Mouse (Mus musculus): ENCODE data around the gene Gm21915.

Gene Gm21915

DNA sequence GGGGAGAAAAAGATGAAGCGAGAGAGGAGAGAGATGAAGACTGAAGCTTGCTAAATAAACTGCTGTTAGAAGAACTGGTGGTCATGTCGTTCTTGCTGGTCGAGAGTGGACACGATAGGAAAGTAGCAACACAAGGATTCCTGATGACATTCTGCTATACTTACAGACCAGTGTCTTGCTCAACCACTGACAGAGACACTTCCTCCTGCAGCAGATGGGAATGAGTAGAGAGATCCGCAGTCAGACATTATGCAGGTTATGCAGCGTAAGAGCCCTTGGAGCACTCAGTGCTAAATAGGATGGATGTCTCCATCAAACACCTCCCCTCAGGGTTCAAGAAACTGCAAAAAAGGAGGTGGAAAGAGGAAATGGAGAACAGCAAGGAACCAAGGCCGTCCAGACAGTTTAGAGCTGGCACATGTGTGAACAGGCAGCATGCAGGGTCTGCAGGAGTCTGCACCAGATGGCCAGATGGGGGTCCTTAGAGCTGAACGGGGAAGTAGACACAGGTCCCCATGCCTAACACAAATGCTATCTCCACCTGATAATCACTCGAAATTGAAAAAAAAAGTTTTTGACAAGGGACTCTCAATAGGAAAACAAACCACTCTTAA, 4.1 kb upstream of the Gm21915 start:
- no peak for DNase-seq (ENCODE audit: low read depth, low spot score)

DNA sequence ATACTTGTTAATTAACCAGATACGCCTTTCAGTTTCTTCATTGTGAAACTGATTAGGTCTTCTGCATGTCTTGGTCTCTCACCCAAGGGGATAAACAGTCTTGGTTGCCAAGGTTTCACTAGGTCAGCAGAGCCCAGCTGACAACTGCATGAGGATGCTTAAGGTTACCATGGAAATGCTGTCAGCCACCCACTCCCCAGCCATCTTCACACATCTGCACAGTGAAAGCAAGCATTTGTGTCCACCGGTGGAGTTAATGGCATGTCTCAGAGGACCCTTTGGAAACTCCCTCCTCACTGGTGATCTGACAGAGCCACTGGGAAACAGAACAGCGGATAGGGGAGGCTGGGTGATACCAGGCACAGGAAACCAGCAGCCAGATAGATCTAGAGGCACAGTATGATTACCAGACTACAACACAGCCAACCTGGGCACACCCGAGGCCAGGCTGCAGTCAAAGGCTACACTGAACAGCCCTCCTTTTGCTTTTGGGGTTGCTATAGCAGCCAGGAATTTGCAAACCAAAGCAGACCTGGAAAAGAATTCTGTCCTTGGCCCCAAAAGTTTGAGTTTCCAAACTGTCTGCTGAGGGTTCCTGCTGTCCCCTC, 1.0 kb downstream of the Gm21915 start:
- no peak for DNase-seq (ENCODE audit: low read depth, low spot score)

DNA sequence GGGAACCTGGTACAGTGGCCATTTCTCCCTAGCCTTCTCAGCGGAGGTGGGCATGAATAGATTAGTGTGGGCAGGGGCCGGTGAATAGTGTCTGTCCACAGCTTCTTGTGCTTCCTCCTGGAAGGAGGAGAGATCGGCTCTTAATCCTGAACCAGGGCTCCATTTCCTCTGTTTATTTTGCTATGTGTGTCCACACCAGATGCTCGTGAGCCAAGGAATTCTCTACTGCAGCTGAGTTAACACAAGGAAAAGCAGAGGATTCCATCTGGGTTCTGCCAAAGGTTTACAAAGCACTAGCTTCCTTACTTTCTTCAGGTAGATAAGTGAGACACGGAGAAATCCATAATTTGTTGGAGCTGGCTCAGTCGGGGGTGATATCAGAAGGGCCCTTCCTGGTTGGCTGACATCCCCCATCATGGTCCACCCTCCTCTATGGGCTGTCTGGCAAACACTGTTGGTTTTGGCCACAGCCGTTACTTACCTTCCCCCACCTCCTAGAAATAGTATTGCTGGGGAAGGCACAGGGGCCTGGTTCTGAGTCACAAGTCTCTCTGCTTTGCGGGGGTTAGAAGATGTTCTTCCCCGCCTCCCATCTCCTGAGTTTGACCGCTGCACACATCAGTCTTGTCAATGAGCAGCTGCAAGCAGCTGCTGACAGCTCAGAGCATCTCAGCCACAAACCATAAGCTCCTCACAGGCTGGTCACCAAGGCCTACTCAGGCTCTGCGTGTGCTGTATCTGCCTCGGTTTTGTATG, 5.0 kb downstream of the Gm21915 start:
- no peak for DNase-seq (ENCODE audit: low read depth, low spot score)

DNA sequence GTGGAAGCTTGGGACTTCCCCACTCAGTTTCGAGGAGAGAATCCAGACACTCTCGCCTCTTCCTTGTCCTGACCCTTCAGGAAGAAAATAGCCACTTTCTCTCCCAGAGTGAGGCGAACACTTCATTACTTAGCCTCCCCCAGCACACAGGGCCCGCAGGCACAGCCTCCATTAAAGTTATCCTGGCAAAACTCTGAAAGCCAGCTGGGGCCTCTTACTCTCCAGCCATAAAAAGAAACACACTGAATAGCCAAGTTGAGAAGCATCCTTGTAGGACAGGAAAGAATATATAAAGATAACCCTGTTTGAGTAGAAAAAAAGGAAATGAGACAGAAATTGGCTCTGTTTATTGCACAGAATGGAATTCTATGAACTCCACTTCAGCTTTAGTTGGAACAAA, 8.2 kb downstream of the Gm21915 start:
- DNase-seq (ENCODE audit: low read depth, low spot score): no peak

DNA sequence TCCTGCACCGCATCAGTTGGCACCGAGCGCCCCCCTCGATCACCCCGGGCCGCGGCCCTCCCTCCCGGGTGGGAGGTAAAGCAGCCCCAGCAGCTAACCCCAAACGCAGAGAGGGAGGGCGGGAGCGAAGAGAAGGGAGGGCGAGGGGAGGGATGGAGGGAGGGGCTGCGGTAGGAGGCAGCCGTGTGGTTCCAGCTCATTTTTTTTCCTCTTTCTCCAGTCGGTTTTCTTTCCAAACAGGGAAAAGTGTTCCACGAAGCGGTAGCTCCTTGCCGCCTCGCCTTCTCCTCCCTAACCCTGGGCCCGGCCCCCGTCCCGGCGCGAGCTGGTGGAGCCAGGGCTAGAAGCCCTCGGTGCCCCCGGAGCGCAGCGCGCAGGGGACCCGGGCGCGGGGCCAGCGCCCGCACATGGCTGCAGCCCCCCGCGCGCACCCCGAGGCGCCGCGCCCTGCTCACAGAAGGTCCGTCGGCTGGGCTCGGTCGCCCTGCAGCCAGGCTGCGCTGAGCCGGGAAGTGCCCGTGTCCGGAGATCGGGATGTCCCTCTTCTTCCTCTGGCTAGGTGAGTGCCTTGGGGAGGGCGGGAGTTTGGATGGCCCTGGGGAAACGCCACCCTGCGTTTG, 15.5 kb downstream of the Gm21915 start, which contains the start of gene Clmp:
Gene Clmp, plus strand, starts transcription at position 162 of the 620 bp plus-strand sequence.
- DNase-seq (ENCODE audit: low read depth, low spot score): no peak

GRCm38 (mm10) chr9:40686421-40686899, 16.0 kb downstream of the Gm21915 start:
- DNase-seq (ENCODE audit: low read depth, low spot score): no peak

- DNase-seq (ENCODE audit: low read depth, low spot score): no peak
Observed at GRCm38 (mm10) chr9:40687053-40687452, 16.6 kb downstream of the Gm21915 start.

DNA sequence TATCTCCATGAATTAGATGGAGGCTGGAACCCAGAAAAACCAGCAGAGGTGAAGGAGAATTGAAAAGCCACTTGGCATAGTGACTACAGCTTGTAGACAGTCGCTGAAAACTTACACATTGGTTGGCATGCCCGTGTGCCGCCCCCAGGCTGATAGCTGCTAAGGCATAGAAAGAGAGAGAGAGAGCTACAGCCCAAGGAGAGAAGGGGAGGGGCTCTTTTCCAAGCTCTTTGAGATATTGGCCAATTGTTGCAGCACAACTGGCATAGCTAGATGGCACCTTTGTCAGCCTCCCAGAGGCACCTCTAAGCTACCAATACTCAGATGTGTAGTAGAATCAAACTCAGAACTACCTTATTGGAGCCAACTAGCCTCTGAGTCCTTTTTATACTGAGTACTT, 17.1 kb downstream of the Gm21915 start:
- DNase-seq (ENCODE audit: low read depth, low spot score): no peak

- DNase-seq (ENCODE audit: low read depth, low spot score): no peak
Observed at GRCm38 (mm10) chr9:40690511-40690910, 20.1 kb downstream of the Gm21915 start.

GRCm38 (mm10) chr9:40693026-40693425, 22.6 kb downstream of the Gm21915 start:
- DNase-seq (ENCODE audit: low read depth, low spot score): no peak

DNA sequence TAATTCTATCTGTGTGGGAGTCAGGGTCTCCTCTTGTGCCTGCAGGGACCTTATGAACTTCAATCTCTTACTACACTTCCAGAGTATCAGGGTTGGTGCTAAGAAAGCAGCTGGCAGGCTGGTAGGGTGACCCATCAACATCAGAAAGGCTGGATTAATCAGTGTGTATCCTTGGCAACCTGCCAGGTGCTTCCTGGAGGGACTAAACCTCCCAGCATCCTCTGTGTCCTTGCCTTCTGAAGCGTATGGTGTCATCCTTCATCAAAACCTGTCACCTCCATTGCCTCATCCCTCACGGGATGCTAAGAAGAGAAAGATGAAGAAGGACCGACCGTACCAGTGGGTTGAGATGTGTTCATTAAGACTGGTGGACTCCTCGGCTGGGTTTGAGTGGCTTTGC, 23.4 kb downstream of the Gm21915 start:
- DNase-seq (ENCODE audit: low read depth, low spot score): no peak

- DNase-seq (ENCODE audit: low read depth, low spot score): no peak
Observed at GRCm38 (mm10) chr9:40694284-40694683, 23.9 kb downstream of the Gm21915 start.

DNA sequence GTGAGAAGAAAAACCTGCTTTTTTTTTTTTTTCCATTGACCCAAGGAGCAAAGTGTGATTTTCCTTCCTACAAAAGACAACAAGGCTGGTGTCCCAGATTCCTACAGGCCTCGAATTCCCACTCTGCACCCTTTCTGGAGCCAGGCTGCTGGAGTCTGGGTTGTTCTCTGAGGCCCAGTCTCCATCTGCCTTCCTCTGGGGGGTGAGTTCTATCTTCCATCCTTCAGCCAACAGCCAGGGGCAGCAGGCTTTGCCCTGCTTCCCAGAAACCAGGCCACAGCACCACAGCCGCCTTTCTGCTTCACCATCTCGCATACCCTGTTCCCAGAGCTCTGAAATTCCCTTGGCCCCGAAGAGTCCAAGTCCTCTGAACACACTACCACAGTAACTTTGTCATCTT, 25.7 kb downstream of the Gm21915 start:
- no peak for DNase-seq (ENCODE audit: low read depth, low spot score)

- DNase-seq (ENCODE audit: low read depth, low spot score): no peak
Observed at GRCm38 (mm10) chr9:40699194-40699593, 28.8 kb downstream of the Gm21915 start.

DNA sequence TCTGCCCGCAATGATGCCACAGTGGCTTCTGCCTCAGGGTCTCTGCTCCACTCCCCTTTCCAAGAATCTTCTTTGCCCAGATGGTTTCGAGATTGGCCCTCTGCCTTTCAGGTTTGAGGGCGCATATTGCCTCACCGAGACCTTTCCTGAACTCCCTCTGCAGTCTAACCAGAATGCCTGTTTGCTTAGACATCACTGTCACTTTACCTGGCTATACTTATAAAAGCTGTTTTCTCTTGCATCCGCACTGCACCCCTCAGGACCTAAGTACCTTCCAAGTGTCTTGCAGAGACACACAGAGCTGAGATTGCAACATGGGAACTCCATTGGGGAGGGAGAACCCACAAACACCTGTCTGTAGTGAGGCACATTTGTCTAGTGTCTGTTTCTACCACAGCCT, 29.8 kb downstream of the Gm21915 start:
- DNase-seq (ENCODE audit: low read depth, low spot score): no peak

DNA sequence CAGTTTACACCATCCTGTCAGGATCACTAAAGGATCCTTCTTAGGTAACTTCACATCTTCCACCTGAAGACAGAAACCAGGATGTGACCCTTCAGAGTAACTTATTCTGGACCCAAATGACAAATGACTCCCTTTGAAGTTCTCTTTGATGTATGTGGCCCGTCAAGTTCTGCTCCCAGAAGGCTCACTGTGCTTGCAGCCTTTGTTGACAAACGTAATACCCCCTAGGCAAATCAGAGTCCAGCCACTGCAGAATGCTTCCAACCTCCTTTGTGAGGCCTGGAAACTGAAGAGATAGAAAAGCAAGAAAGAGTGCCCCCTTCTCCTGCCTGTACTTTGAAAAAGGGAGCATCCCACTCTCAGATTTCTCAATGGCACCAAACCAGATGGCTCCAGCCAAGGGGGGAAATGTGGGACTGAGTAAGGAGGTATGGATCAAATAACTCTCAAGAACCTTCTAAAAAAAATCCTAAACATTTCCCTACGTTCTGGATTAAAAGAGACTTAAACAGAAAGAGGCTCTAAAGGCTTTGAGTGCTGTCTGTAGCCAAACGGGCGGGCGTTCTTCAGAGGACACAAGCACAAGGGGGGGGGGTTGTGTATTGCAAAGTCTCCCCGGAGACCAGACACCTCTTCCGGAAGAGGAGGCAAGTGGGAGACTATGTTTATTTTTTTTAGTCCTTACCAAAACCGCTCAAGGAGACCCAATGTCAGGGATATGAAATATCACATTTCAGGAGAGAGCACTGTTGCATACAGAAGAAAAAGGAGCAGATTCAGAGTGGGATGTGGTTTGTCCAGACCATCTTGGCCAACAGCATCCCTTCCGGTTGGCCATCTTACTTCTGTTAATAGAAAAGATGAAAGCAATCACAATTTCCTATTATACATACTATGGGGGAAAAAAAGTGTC, 34.2 kb downstream of the Gm21915 start:
- no peak for DNase-seq (ENCODE audit: low read depth, low spot score)

- no peak for DNase-seq (ENCODE audit: low read depth, low spot score)
Observed at GRCm38 (mm10) chr9:40708448-40709140, 38.2 kb downstream of the Gm21915 start.

GRCm38 (mm10) chr9:40709141-40709537, 38.7 kb downstream of the Gm21915 start:
- no peak for DNase-seq (ENCODE audit: low read depth, low spot score)

DNA sequence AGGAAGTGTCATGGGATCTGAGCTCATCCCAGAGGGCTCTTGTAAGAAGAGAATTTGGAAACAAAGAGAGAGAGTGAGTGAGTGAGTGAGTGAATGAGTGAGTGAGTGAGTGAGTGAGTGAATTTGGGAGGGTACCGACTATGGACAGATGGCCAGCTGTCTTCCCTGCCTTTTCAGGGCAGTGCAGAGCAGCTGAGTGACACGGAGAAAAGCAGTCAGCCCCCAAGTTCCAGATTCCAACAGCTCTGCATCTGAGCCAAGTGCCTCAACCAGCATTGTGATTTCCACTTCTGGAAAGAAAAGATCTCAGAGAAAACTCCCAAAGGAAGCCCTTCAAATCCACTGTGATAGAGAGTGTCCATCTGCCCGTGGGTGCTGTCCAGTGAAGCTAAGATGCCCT, 39.2 kb downstream of the Gm21915 start:
- no peak for DNase-seq (ENCODE audit: low read depth, low spot score)

DNA sequence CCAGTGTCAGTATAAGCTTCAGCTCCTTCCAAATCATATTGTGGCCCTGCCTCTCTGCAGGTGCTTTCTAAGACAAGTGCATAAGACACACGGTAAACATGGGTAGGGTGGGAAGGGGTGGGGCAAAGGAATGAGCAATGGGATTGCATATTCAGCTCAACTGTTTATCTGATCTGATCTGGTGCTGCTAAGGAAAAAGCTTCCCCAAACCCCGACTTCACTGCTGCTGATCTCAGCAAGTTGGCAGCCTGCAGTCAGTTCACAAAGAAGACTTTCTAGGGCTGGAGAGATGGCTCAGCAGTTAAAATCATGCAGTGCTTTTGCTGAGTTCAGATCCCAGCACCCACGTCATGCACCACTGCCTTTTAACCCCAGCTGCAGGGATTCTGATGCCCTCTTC, 39.6 kb downstream of the Gm21915 start:
- DNase-seq (ENCODE audit: low read depth, low spot score): no peak

DNA sequence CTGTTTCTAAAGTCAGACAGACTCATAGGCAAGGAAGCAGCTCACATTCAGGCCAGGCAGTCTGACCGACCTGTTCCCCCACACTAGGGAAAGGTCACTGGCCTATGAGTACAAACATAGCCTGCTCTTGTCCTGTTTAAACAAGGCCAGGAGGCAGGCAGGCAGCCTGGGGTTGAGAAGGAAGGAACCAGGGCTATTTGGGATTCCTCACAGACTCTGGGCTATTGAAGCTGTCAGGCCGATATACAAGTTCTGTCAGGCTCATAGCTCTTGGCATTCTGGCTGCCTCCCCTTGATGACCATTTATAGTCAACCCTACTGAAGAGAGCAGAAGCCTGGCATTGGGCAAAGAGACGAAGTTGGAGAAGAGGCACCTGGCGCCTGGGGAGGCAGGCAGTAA, 41.2 kb downstream of the Gm21915 start:
- no peak for DNase-seq (ENCODE audit: low read depth, low spot score)
